Comparison of ENCODE assay signal across 13 mouse cellular contexts in genomic region chr11:117194475-117194937, GRCm38 (mm10). TPM values are rescaled to one million over a fixed set of nuclear protein-coding genes. Genes with fewer than 3 reads are reported as not detected.
DNase-seq lines count a peak whose midpoint lies in the region; ATAC-seq and TF ChIP-seq lines count a peak whose summit lies in the region.
"Had no signal": no experiment of that assay in that cellular context is flagged by ENCODE, and none has a peak within 500 bp of the region (broad histone marks: within the 10 kb centered on the region; RNA-seq: fewer than 3 reads in every experiment).

No protein-coding gene starts in this region.

- no peak overlapping the region for H3K27ac ChIP-seq in liver, embryonic 15.5 days (replicated peaks)
- H3K27ac ChIP-seq in forebrain, postnatal 0 days (ENCODE audit: low read depth, low read length), result no peak overlapping the region
- H3K27ac ChIP-seq: forebrain, embryonic 12.5 days; limb, embryonic 15.5 days; neural tube, embryonic 12.5 days had no signal

- DNase-seq in heart, adult 11 months, result peak; percentile 93
- no peak for DNase-seq in heart, postnatal 25 days (ENCODE audit: low spot score)
- DNase-seq in spleen, postnatal 36 days (ENCODE audit: low spot score in 2 of 2), result peak; percentile 18 to 32
- no peak for DNase-seq in spleen, postnatal 4 days (ENCODE audit: low spot score in 2 of 2)
- no peak for DNase-seq in right cerebral cortex, postnatal 25 days
- no peak for DNase-seq in embryo, embryonic 11 days
- no peak for DNase-seq in forebrain, postnatal 0 days
- DNase-seq: cerebellum, adult 11 months; right cerebral cortex, postnatal 14 days had no signal

- no peaks in the 10 kb centered on the region for H3K9me3 ChIP-seq in liver, embryonic 15.5 days (replicated peaks)
- no peaks in the 10 kb centered on the region for H3K9me3 ChIP-seq in forebrain, postnatal 0 days (ENCODE audit: low read length)
- H3K9me3 ChIP-seq: forebrain, embryonic 12.5 days; limb, embryonic 15.5 days; neural tube, embryonic 12.5 days had no signal

- no peak overlapping the region for H3K4me3 ChIP-seq in liver, embryonic 15.5 days (replicated peaks)
- H3K4me3 ChIP-seq in forebrain, postnatal 0 days (ENCODE audit: low read depth, low read length), result no peak overlapping the region
- H3K4me3 ChIP-seq: forebrain, embryonic 12.5 days; limb, embryonic 15.5 days; neural tube, embryonic 12.5 days had no signal

- H3K27me3 ChIP-seq in liver, embryonic 15.5 days, result peaks cover 20% of the 10 kb centered on the region
- H3K27me3 ChIP-seq in forebrain, postnatal 0 days (ENCODE audit: insufficient read depth, low read length), result peaks cover 15% of the 10 kb centered on the region

- no peaks in the 10 kb centered on the region for H3K36me3 ChIP-seq in liver, embryonic 15.5 days (replicated peaks)
- no peaks in the 10 kb centered on the region for H3K36me3 ChIP-seq in forebrain, postnatal 0 days (ENCODE audit: insufficient read depth)
- H3K36me3 ChIP-seq: forebrain, embryonic 12.5 days; limb, embryonic 15.5 days; neural tube, embryonic 12.5 days had no signal

- H3K9ac ChIP-seq in liver, embryonic 15.5 days, result no peak overlapping the region
- H3K9ac ChIP-seq in forebrain, postnatal 0 days, result no peak overlapping the region
- H3K9ac ChIP-seq: forebrain, embryonic 12.5 days; limb, embryonic 15.5 days; neural tube, embryonic 12.5 days had no signal

- H3K4me2 ChIP-seq in liver, embryonic 15.5 days, result no peak overlapping the region
- no peak overlapping the region for H3K4me2 ChIP-seq in forebrain, postnatal 0 days (ENCODE audit: low read depth)
- H3K4me2 ChIP-seq: forebrain, embryonic 12.5 days; limb, embryonic 15.5 days; neural tube, embryonic 12.5 days had no signal

- no peak for TF ChIP-seq CTCF in forebrain, postnatal 0 days (IDR thresholded peaks at IDR 0.05; ENCODE audit: low read depth)

- intact Hi-C loops in heart, postnatal 25 days (cut with DNase I), result no loop called here

- ATAC-seq in liver, embryonic 15.5 days (ENCODE audit: insufficient read depth), result peak; percentile 56; the same call in 1 of the 2 replicates
- no peak for ATAC-seq in forebrain, postnatal 0 days

- 50% methylated on average over 11 of the region's 11 CpGs for WGBS in liver, embryonic 15.5 days (ENCODE audit: insufficient replicate concordance)
- WGBS in forebrain, postnatal 0 days, result 77% methylated on average over 11 of the region's 11 CpGs

- peaks cover 4% of the 10 kb centered on the region; the same call in 1 of the 2 replicates for H3K4me1 ChIP-seq in liver, embryonic 15.5 days (replicated peaks)
- H3K4me1 ChIP-seq in forebrain, postnatal 0 days (ENCODE audit: insufficient read depth), result peaks cover 1% of the 10 kb centered on the region

RNA-seq across cellular contexts. Expression of gene Sept9, which starts 5.0 kb away (rescaled TPM):
- total RNA-seq in heart, postnatal 25 days (2021), result 10 to 100 TPM; 32.2 to 35.2 TPM
- 41.0 and 41.9 TPM in 2 replicates for polyA plus RNA-seq in liver, embryonic 15.5 days (2015; fragmentation: Nextera tagmentation; extraction: Ambion mirVana)
- total RNA-seq in forebrain, postnatal 0 days (2014; rRNA removed), result 99.3 and 112 TPM in 2 replicates
- polyA plus RNA-seq in forebrain, postnatal 0 days (2015; fragmentation: Nextera tagmentation; extraction: Ambion mirVana), result 99.7 and 112 TPM in 2 replicates

Comparison
In these comparisons a context has a peak if more than half of its experiments do, and no peak if none do; other contexts are left out.
1. DNase-seq: peak in heart, adult 11 months (single experiment) and spleen, postnatal 36 days (2 of 2); none in heart, postnatal 25 days (single experiment), spleen, postnatal 4 days (0 of 2), right cerebral cortex, postnatal 25 days (single experiment), embryo, embryonic 11 days (single experiment) and forebrain, postnatal 0 days (single experiment).